Mouse (Mus musculus) lung, postnatal 0 days (tissue): Measurements from ENCODE around the gene Lmbrd2.

Experiments used
- CTCF ChIP-seq: IDR thresholded peaks from 2 replicates; pipeline ENCODE4 v1.5.1; 2016; ENCODE audit warnings: antibody characterized with exemption, mild to moderate bottlenecking
- EP300 ChIP-seq: IDR thresholded peaks from 2 replicates; pipeline ENCODE4 v1.6.1; 2016; ENCODE audit warnings: antibody characterized with exemption, mild to moderate bottlenecking, control low read depth

DNA sequence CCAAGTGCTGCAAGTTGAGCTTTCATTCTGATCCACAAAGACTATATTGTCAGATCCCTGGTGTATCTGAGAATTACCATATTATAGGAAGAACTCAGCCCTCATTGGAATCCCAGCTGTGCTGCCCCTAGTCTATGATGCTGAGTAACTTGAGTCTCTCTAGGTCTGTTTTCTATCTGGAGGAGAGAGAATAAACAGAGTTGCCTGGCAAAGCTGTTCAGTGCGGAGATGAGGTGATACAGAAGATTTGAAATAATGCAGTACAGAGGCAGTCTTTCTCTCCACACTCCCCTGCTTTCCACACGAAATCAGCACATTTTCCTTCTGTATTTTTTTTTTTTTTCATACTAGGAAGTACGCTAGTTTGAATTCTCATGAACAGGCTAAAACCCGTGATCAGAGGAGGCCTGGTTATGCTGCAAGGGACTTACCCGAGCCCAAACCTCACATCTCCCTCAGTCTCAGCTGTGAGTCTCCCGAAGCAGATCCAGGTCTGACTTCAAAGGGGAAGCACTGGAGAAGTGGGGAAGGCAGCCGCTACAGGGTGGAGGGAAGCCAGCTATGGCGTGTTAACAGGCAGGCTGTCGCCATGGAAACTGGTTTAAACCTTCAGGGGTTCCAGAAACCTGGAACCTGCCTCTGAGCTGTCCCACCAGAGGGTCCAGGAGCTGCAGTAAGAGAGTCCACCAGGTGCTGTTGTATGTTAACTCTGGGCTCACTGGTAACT, 9.4 kb upstream of the Lmbrd2 start:
- TF ChIP-seq CTCF, result no peak
- no peak for TF ChIP-seq EP300
